Mouse (Mus musculus): ENCODE results near the gene Pcdh15. TPM values are rescaled to one million over a fixed set of nuclear protein-coding genes. Genes with fewer than 3 reads are reported as not detected.

Gene Pcdh15
- polyA plus RNA-seq, 1 experiment from 2014 or later: 2.6 TPM

DNA sequence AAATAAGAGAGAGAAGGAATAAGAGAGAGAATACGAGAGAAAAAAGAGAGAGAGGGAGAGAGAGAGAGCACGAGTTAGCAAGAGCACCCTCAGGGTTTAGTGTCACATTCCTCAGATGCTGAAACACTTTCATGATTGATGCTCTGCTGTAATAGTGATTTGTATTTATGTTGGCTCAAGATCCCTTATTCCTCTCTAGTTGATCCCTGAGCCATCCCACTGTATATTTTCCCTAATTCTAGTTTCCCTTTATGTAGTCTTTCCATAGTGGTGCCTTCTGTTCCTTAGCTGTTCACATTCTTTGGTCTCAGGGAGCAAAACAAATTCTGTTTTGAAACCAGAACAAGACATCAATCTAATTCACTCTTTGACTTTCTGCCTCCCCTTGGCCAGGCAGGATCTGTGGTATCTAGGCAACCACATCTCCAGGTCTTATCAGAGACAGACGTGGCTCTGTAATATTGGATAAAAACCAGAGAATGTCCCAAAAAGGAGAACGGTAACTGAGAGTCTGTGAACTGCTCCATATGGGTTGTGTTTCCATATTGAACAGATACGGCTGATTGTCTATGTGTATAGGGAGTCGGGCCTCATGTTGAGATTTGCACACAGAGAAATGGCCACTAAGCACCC lies 1170.6 kb downstream of the Pcdh15 start:
- no peaks in the 10 kb centered on the region for H3K36me3 ChIP-seq
- ATAC-seq (ENCODE audit: low FRiP score, low read depth): no peak
- no peaks in the 10 kb centered on the region for H3K9me3 ChIP-seq
- H3K4me2 ChIP-seq (replicated peaks): no peak overlapping the region
- no peak overlapping the region for H3K9ac ChIP-seq
- no peak overlapping the region for H3K27ac ChIP-seq
- WGBS: 59% methylated on average over 6 of the region's 6 CpGs
- H3K4me1 ChIP-seq: no peaks in the 10 kb centered on the region
- H3K27me3 ChIP-seq: no peaks in the 10 kb centered on the region
- no peak overlapping the region for H3K4me3 ChIP-seq

DNA sequence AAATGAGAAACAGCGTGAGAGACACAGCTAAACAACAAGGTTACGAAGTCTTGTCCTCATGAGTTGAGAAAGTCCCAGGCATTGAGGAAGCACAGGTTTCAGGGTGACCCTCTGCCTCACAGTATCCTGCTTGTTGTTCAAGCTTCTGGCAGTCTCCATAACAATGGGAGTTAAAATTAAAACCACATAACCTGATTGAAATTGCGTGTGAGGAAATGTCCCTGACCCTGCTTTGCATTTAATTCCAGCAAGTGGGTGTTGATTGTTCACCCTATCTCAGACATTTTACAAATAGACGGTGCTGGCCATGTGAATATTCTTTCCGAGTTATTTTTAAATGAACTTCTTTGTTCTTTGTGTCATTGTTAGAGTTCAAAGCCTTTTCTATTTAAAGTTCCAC lies 1171.8 kb downstream of the Pcdh15 start:
- Histone ChIP-seq H3K36me3 (no peaks in the 10 kb centered on the region), H3K9me3 (no peaks in the 10 kb centered on the region), H3K4me2 (replicated peaks) (no peak overlapping the region), H3K27ac (no peak overlapping the region), H3K4me1 (no peaks in the 10 kb centered on the region), H3K4me3 (no peak overlapping the region), H3K27me3 (no peaks in the 10 kb centered on the region), H3K9ac (no peak overlapping the region)
- 86% methylated on average over 5 of the region's 5 CpGs for WGBS
- no peak for ATAC-seq (ENCODE audit: low FRiP score, low read depth)

- no peak for ATAC-seq (ENCODE audit: low FRiP score, low read depth)
- Histone ChIP-seq H3K4me3 (no peak overlapping the region), H3K27me3 (no peaks in the 10 kb centered on the region), H3K36me3 (no peaks in the 10 kb centered on the region), H3K9ac (no peak overlapping the region), H3K27ac (no peak overlapping the region), H3K4me1 (no peaks in the 10 kb centered on the region), H3K9me3 (no peaks in the 10 kb centered on the region), H3K4me2 (replicated peaks) (no peak overlapping the region)
- 88% methylated on average over 2 of the region's 2 CpGs for WGBS
Observed at GRCm38 (mm10) chr10:74304120-74304519, 1205.0 kb downstream of the Pcdh15 start.

DNA sequence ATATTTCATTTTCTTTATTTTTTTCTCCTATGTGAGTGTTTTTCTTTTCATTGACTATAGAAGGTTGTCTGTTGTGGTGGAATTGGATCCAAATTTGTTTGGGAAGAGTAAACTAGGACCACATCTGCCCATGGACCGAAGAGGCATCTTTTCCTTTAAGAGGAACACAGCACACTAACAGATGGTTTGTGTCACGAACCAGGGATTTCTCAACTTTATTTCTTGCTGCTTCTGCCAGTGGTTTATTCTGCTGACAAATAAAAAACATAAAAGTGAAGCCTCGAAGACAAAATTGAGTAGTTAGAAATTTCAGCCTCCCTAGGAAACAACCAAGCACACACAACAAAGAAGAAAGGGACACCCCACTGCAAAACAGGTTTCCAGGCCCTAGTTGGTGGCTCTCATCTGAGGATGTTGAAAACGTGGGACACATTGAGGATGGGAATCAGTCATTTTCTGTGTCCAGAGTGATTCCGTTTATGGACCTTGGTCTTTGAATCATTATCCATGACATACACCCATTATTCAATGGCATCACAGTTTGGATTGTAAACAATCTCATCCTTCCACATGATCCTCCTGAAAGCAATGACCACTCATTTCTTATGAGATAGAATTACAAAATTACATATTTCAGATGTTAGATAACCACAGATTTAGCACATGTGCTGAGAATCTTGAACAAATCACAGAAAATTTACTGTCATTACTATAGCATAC lies 1206.5 kb downstream of the Pcdh15 start:
- ATAC-seq (ENCODE audit: low FRiP score, low read depth): no peak
- Histone ChIP-seq H3K27me3 (no peaks in the 10 kb centered on the region), H3K4me3 (no peak overlapping the region), H3K27ac (no peak overlapping the region), H3K4me2 (replicated peaks) (no peak overlapping the region), H3K9ac (no peak overlapping the region), H3K4me1 (no peaks in the 10 kb centered on the region), H3K9me3 (no peaks in the 10 kb centered on the region), H3K36me3 (no peaks in the 10 kb centered on the region)
- 70% methylated on average over 5 of the region's 5 CpGs for WGBS

GRCm38 (mm10) chr10:74307035-74307434 lies 1207.9 kb downstream of the Pcdh15 start:
- H3K36me3 ChIP-seq: no peaks in the 10 kb centered on the region
- no peak for ATAC-seq (ENCODE audit: low FRiP score, low read depth)
- H3K4me1 ChIP-seq: no peaks in the 10 kb centered on the region
- no peak overlapping the region for H3K4me2 ChIP-seq (replicated peaks)
- H3K9ac ChIP-seq: no peak overlapping the region
- WGBS: 86% methylated on average over 3 of the region's 3 CpGs
- H3K27me3 ChIP-seq: no peaks in the 10 kb centered on the region
- no peaks in the 10 kb centered on the region for H3K9me3 ChIP-seq
- H3K27ac ChIP-seq: no peak overlapping the region
- no peak overlapping the region for H3K4me3 ChIP-seq

GRCm38 (mm10) chr10:74316091-74316490 lies 1216.9 kb downstream of the Pcdh15 start:
- H3K4me1 ChIP-seq: no peaks in the 10 kb centered on the region
- no peaks in the 10 kb centered on the region for H3K36me3 ChIP-seq
- no peak overlapping the region for H3K9ac ChIP-seq
- no peak overlapping the region for H3K4me2 ChIP-seq (replicated peaks)
- ATAC-seq (ENCODE audit: low FRiP score, low read depth): no peak
- H3K27me3 ChIP-seq: no peaks in the 10 kb centered on the region
- no peak overlapping the region for H3K27ac ChIP-seq
- 87% methylated on average over 2 of the region's 2 CpGs for WGBS
- H3K9me3 ChIP-seq: no peaks in the 10 kb centered on the region
- no peak overlapping the region for H3K4me3 ChIP-seq

DNA sequence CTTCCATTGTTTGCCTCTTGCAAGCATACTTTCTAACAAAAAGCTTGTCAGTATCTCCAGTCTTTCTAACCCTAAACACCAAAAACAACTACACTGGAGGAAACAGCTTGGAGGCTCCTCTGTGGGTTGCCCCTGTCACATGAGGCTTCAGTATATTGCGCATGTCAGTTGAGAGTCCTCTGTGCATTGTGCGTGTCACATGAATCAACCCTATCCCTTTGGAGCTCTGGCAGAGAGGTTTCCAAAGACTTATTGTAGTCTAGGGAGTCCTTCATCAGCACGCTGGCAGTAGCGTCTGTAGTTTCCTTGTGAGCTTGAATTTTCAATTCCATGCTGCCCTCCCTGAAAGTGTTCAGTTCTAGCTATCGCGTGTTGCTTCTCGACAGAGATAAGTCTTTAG lies 1236.3 kb downstream of the Pcdh15 start:
- H3K4me1 ChIP-seq: no peaks in the 10 kb centered on the region
- no peaks in the 10 kb centered on the region for H3K27me3 ChIP-seq
- no peak for ATAC-seq (ENCODE audit: low FRiP score, low read depth)
- WGBS: 92% methylated on average over 7 of the region's 7 CpGs
- no peaks in the 10 kb centered on the region for H3K36me3 ChIP-seq
- H3K4me3 ChIP-seq: no peak overlapping the region
- no peak overlapping the region for H3K9ac ChIP-seq
- H3K27ac ChIP-seq: no peak overlapping the region
- H3K4me2 ChIP-seq (replicated peaks): no peak overlapping the region
- H3K9me3 ChIP-seq: no peaks in the 10 kb centered on the region

- no peaks in the 10 kb centered on the region for H3K36me3 ChIP-seq
- no peak overlapping the region for H3K4me3 ChIP-seq
- no peaks in the 10 kb centered on the region for H3K9me3 ChIP-seq
- H3K27ac ChIP-seq: no peak overlapping the region
- H3K27me3 ChIP-seq: no peaks in the 10 kb centered on the region
- H3K4me1 ChIP-seq: no peaks in the 10 kb centered on the region
- no peak overlapping the region for H3K4me2 ChIP-seq (replicated peaks)
- 62% methylated on average over 3 of the region's 3 CpGs for WGBS
- H3K9ac ChIP-seq: no peak overlapping the region
- ATAC-seq (ENCODE audit: low FRiP score, low read depth): no peak
Observed at GRCm38 (mm10) chr10:74339247-74340160, 1240.4 kb downstream of the Pcdh15 start.

- no peak overlapping the region for H3K9ac ChIP-seq
- H3K4me1 ChIP-seq: peaks cover 8% of the 10 kb centered on the region
- no peaks in the 10 kb centered on the region for H3K36me3 ChIP-seq
- no peaks in the 10 kb centered on the region for H3K9me3 ChIP-seq
- ATAC-seq (ENCODE audit: low FRiP score, low read depth): no peak
- no peak overlapping the region for H3K4me3 ChIP-seq
- no peaks in the 10 kb centered on the region for H3K27me3 ChIP-seq
- H3K4me2 ChIP-seq (replicated peaks): no peak overlapping the region
- WGBS: 35% methylated on average over 5 of the region's 5 CpGs
- H3K27ac ChIP-seq: no peak overlapping the region
Observed at GRCm38 (mm10) chr10:74359526-74359925, 1260.4 kb downstream of the Pcdh15 start.

DNA sequence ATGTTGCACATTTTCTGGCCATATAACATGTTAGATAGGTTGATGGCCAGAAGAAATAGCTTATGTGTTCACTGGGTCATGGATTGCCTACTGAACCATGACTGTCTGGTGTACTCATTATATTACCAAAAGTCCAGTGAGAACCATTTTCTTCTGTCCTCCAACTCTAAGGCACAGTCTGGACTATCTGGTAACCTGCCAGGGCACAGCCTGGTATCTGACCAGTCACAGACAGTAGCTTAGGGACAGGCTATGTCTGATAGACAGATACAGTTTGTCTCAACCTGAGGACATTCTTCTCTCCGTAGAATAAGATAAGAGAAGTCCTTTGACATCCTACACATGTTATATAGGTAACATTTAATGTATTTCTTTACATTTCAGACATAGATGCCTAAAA lies 1279.6 kb downstream of the Pcdh15 start:
- Histone ChIP-seq H3K4me1 (no peaks in the 10 kb centered on the region), H3K4me2 (replicated peaks) (no peak overlapping the region), H3K4me3 (no peak overlapping the region), H3K9me3 (no peaks in the 10 kb centered on the region), H3K27me3 (no peaks in the 10 kb centered on the region), H3K36me3 (no peaks in the 10 kb centered on the region), H3K27ac (no peak overlapping the region), H3K9ac (no peak overlapping the region)
- no peak for ATAC-seq (ENCODE audit: low FRiP score, low read depth)
- WGBS: 91% methylated on average over 1 of the region's 1 CpGs

DNA sequence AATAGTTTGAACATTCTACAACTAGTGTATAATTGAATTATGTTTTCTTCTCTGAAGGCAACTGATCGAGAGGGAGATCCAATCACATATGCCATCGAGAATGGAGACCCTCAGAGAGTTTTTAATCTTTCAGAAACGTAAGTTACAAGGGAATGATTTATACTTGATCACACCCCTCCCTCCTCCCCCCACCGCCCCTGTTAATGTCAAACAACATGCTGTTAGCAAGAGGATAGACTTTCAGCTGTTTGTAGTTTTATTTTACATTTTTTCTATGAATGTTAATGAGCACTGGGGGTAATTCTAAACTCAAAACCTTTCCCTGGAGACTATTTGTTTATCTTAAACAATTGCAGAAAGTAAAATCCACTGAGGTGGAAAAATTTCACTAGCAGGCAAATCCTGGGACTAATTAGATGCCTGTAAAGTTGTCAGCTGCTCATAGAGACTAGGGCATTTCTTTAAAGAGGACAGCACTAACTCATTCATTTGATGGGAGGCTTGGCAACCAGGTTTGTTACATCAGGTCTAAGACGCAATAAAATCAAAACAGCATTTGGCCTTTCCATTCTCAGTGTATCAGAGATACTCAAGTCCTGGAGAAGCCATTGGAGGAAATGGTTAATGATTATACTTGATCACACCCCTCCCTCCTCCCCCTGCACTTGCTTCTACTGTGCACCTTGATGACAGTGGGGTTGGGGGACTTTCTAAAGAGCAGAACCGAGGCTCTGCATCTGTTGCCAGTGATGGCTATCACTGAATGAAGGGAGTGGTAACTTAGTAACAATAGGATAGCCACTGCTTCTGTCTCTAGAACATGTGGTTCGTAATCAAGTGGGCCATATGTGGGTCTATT lies 1280.4 kb downstream of the Pcdh15 start:
- Histone ChIP-seq H3K27ac (no peak overlapping the region), H3K4me2 (replicated peaks) (no peak overlapping the region), H3K4me1 (no peaks in the 10 kb centered on the region), H3K27me3 (no peaks in the 10 kb centered on the region), H3K4me3 (no peak overlapping the region), H3K9me3 (no peaks in the 10 kb centered on the region), H3K9ac (no peak overlapping the region), H3K36me3 (no peaks in the 10 kb centered on the region)
- ATAC-seq (ENCODE audit: low FRiP score, low read depth): no peak
- WGBS: 28% methylated on average over 7 of the region's 7 CpGs
